Mouse (Mus musculus) liver, embryonic 16.5 days (tissue): Measurements from ENCODE around the gene Tbc1d16. TPM values are rescaled to one million over a fixed set of nuclear protein-coding genes. Genes with fewer than 3 reads are reported as not detected.
A peak's percentile ranks its signal among the peaks of the same experiment; 100 is the strongest.

Experiments used
- ATAC-seq: fragments of 200-750 bp; cut with Nextera tagmentation; 2 replicates; pipeline ENCODE4 v1.8.0; 2017; ENCODE audit warnings: low read depth, mild to moderate bottlenecking, moderate number of reproducible peaks, moderate library complexity
- H3K27ac ChIP-seq: fragments of 300-500 bp; sonication (generic); 2 replicates; pipeline ENCODE4 v1.5.1; 2014; ENCODE audit warnings: mild to moderate bottlenecking, low read length
- H3K27me3 ChIP-seq: fragments of 300-500 bp; sonication (generic); 2 replicates; pipeline ENCODE4 v1.6.1; 2014; ENCODE audit warnings: low read depth, low read length, mixed read lengths; ENCODE audit not compliant: control insufficient read depth, insufficient read depth
- H3K36me3 ChIP-seq: fragments of 300-500 bp; sonication (generic); 2 replicates; pipeline ENCODE4 v1.6.1; 2014; ENCODE audit warnings: mild to moderate bottlenecking; ENCODE audit not compliant: control insufficient read depth, insufficient read depth
- H3K4me1 ChIP-seq: fragments of 300-500 bp; sonication (generic); 2 replicates; pipeline ENCODE4 v1.6.1; 2014; ENCODE audit warnings: low read depth, low read length, mixed read lengths; ENCODE audit not compliant: control insufficient read depth
- H3K4me2 ChIP-seq: fragments of 300-500 bp; sonication (generic); 2 replicates; pipeline ENCODE4 v1.6.1; 2014; ENCODE audit warnings: low read depth, low read length, mixed read lengths
- H3K4me3 ChIP-seq: fragments of 300-500 bp; sonication (generic); 2 replicates; pipeline ENCODE4 v1.5.1; 2014; ENCODE audit warnings: low read depth, mild to moderate bottlenecking, low read length
- H3K9ac ChIP-seq: fragments of 300-500 bp; sonication (generic); 2 replicates; pipeline ENCODE4 v1.6.1; 2014; ENCODE audit warnings: low read depth, low read length
- H3K9me3 ChIP-seq: fragments of 300-500 bp; sonication (generic); replicated peaks from 2 replicates; pipeline ENCODE4 v1.6.1; 2016; ENCODE audit warnings: low read length; ENCODE audit not compliant: control insufficient read depth
- WGBS: fragments of 180-500 bp; shearing (Covaris S2); extraction: QIAGEN DNeasy Blood & Tissue Kit; methylation state at CpG from one replicate; pipeline ENCODE4 v1.1.7; 2014; ENCODE audit not compliant: insufficient replicate concordance; 5-methylcytosine and 5-hydroxymethylcytosine counted together
- polyA plus RNA-seq: library from polyadenylated mRNA; unstranded; fragments of >200 nt; fragmentation: Nextera tagmentation; extraction: Ambion mirVana; gene quantifications from 2 replicates; pipeline ENCODE4 v1.2.1, GENCODE M21; 2015

Tbc1d16 gene
- polyA plus RNA-seq, 1 experiment from 2014 or later, result 1.8 TPM

- H3K27ac ChIP-seq, result no peak overlapping the region
- H3K27me3 ChIP-seq, result no peaks in the 10 kb centered on the region
- ATAC-seq, result no peak
- no peaks in the 10 kb centered on the region for H3K4me1 ChIP-seq
- no peak overlapping the region for H3K9ac ChIP-seq
- no peak overlapping the region for H3K4me3 ChIP-seq
- no peaks in the 10 kb centered on the region for H3K9me3 ChIP-seq
- 74% methylated on average over 27 of the region's 27 CpGs for WGBS
- no peaks in the 10 kb centered on the region for H3K36me3 ChIP-seq
- no peak overlapping the region for H3K4me2 ChIP-seq
Measured at GRCm38 (mm10) chr11:119176389-119177179, 51.7 kb downstream of the Tbc1d16 start.

- WGBS, result 64% methylated on average over 7 of the region's 7 CpGs
- Histone ChIP-seq H3K4me2 (no peak overlapping the region), H3K9ac (no peak overlapping the region), H3K27ac (no peak overlapping the region), H3K4me1 (no peaks in the 10 kb centered on the region), H3K9me3 (no peaks in the 10 kb centered on the region), H3K36me3 (no peaks in the 10 kb centered on the region), H3K27me3 (no peaks in the 10 kb centered on the region), H3K4me3 (no peak overlapping the region)
- ATAC-seq, result no peak
Measured at GRCm38 (mm10) chr11:119171588-119171987, 56.7 kb downstream of the Tbc1d16 start.

- H3K4me3 ChIP-seq, result no peak overlapping the region
- H3K27me3 ChIP-seq, result no peaks in the 10 kb centered on the region
- no peaks in the 10 kb centered on the region for H3K4me1 ChIP-seq
- no peaks in the 10 kb centered on the region for H3K36me3 ChIP-seq
- no peak overlapping the region for H3K9ac ChIP-seq
- 48% methylated on average over 1 of the region's 1 CpGs for WGBS
- no peak overlapping the region for H3K4me2 ChIP-seq
- no peak for ATAC-seq
- H3K27ac ChIP-seq, result no peak overlapping the region
- H3K9me3 ChIP-seq, result no peaks in the 10 kb centered on the region
Measured at GRCm38 (mm10) chr11:119168851-119169250, 59.4 kb downstream of the Tbc1d16 start.

- H3K27me3 ChIP-seq, result no peaks in the 10 kb centered on the region
- no peak overlapping the region for H3K4me2 ChIP-seq
- H3K4me3 ChIP-seq, result no peak overlapping the region
- no peak overlapping the region for H3K9ac ChIP-seq
- H3K27ac ChIP-seq, result no peak overlapping the region
- 43% methylated on average over 10 of the region's 10 CpGs for WGBS
- no peak for ATAC-seq
- no peaks in the 10 kb centered on the region for H3K36me3 ChIP-seq
- no peaks in the 10 kb centered on the region for H3K4me1 ChIP-seq
- H3K9me3 ChIP-seq, result no peaks in the 10 kb centered on the region
Measured at GRCm38 (mm10) chr11:119165995-119166394, 62.3 kb downstream of the Tbc1d16 start.

- Histone ChIP-seq H3K9me3 (no peaks in the 10 kb centered on the region), H3K36me3 (no peaks in the 10 kb centered on the region), H3K4me2 (no peak overlapping the region), H3K27ac (no peak overlapping the region), H3K27me3 (no peaks in the 10 kb centered on the region), H3K4me3 (no peak overlapping the region), H3K4me1 (no peaks in the 10 kb centered on the region), H3K9ac (no peak overlapping the region)
- ATAC-seq, result no peak
- 78% methylated on average over 7 of the region's 7 CpGs for WGBS
Measured at GRCm38 (mm10) chr11:119164375-119164774, 63.9 kb downstream of the Tbc1d16 start.

GRCm38 (mm10) chr11:119163734-119163992, 64.6 kb downstream of the Tbc1d16 start:
- H3K9ac ChIP-seq, result no peak overlapping the region
- no peaks in the 10 kb centered on the region for H3K9me3 ChIP-seq
- ATAC-seq, result no peak
- no peaks in the 10 kb centered on the region for H3K27me3 ChIP-seq
- WGBS, result 72% methylated on average over 7 of the region's 7 CpGs
- no peaks in the 10 kb centered on the region for H3K4me1 ChIP-seq
- H3K4me2 ChIP-seq, result no peak overlapping the region
- no peaks in the 10 kb centered on the region for H3K36me3 ChIP-seq
- H3K4me3 ChIP-seq, result no peak overlapping the region
- H3K27ac ChIP-seq, result no peak overlapping the region

- no peaks in the 10 kb centered on the region for H3K27me3 ChIP-seq
- no peak overlapping the region for H3K4me3 ChIP-seq
- H3K4me2 ChIP-seq, result no peak overlapping the region
- H3K4me1 ChIP-seq, result no peaks in the 10 kb centered on the region
- no peak overlapping the region for H3K9ac ChIP-seq
- no peak overlapping the region for H3K27ac ChIP-seq
- WGBS, result 41% methylated on average over 22 of the region's 22 CpGs
- ATAC-seq, result no peak
- no peaks in the 10 kb centered on the region for H3K36me3 ChIP-seq
- H3K9me3 ChIP-seq, result no peaks in the 10 kb centered on the region
Measured at GRCm38 (mm10) chr11:119162959-119163733, 65.2 kb downstream of the Tbc1d16 start.

GRCm38 (mm10) chr11:119161665-119162064, 66.6 kb downstream of the Tbc1d16 start:
- H3K4me3 ChIP-seq, result no peak overlapping the region
- no peaks in the 10 kb centered on the region for H3K27me3 ChIP-seq
- no peak overlapping the region for H3K9ac ChIP-seq
- no peaks in the 10 kb centered on the region for H3K36me3 ChIP-seq
- no peak for ATAC-seq
- no peaks in the 10 kb centered on the region for H3K9me3 ChIP-seq
- no peaks in the 10 kb centered on the region for H3K4me1 ChIP-seq
- no peak overlapping the region for H3K4me2 ChIP-seq
- no peak overlapping the region for H3K27ac ChIP-seq
- 43% methylated on average over 2 of the region's 2 CpGs for WGBS

GRCm38 (mm10) chr11:119160050-119160449, 68.2 kb downstream of the Tbc1d16 start:
- no peak overlapping the region for H3K27ac ChIP-seq
- H3K4me2 ChIP-seq, result 0 out of 2 replicates have a peak overlapping the region, but pooled peaks have one; percentile 7
- H3K4me3 ChIP-seq, result no peak overlapping the region

More at GRCm38 (mm10) chr11:119160050-119160449, 68.2 kb downstream of the Tbc1d16 start:
- no peak for ATAC-seq
- Histone ChIP-seq H3K9me3 (no peaks in the 10 kb centered on the region), H3K4me1 (no peaks in the 10 kb centered on the region), H3K27me3 (no peaks in the 10 kb centered on the region), H3K9ac (no peak overlapping the region), H3K36me3 (no peaks in the 10 kb centered on the region)
- WGBS, result 65% methylated on average over 5 of the region's 5 CpGs
